ENCODE assay signal across 10 mouse cellular contexts in genomic region chr9:123773299-123773698, GRCm38 (mm10). TPM values are rescaled to one million over a fixed set of nuclear protein-coding genes. Genes with fewer than 3 reads are reported as not detected.
DNase-seq lines count a peak whose midpoint lies in the region; ATAC-seq and TF ChIP-seq lines count a peak whose summit lies in the region.
"Not testable (repeated sequence)": the region's sequence is repeated elsewhere in the genome, so short reads cannot be mapped to it uniquely, and the experiment has no call there.
"Had no signal": no experiment of that assay in that cellular context is flagged by ENCODE, and none has a peak within 500 bp of the region (broad histone marks: within the 10 kb centered on the region; RNA-seq: fewer than 3 reads in every experiment).

No protein-coding gene starts in this region.

- H3K4me1 ChIP-seq in G1E (ENCODE audit: insufficient read depth, low read depth, low read length); kidney, adult 2 months (ENCODE audit: control insufficient read depth, insufficient read depth, low read length); liver, postnatal 0 days (ENCODE audit: insufficient read depth): not testable (repeated sequence)

- not testable (repeated sequence) for H3K4me2 ChIP-seq in liver, postnatal 0 days (ENCODE audit: low read depth, low read length)

- 48% methylated on average over 2 of the region's 2 CpGs for WGBS in kidney, adult 2 months
- WGBS in liver, postnatal 0 days (ENCODE audit: insufficient replicate concordance), result 30% methylated on average over 2 of the region's 2 CpGs

- DNase-seq in A20 (ENCODE audit: low read depth, low spot score) (peak; percentile 48), G1E (ENCODE audit: low spot score) (peak; percentile 12)
- peak; percentile 22 for DNase-seq in adrenal gland, postnatal 10 days
- peak; percentile 33 for DNase-seq in embryo, embryonic 10.5 days (ENCODE audit: low spot score)
- peak; percentile 5 for DNase-seq in kidney, adult 2 months
- DNase-seq in liver, postnatal 0 days, result not testable (repeated sequence)
- DNase-seq in ovary, postnatal 36 days (ENCODE audit: low spot score), result peak; percentile 9
- DNase-seq in thymus, postnatal 14 days, result peak; percentile 73

- ATAC-seq in G1E (ENCODE audit: extremely low read depth, insufficient number of reproducible peaks, low FRiP score, poor library complexity, severe bottlenecking); liver, postnatal 0 days: not testable (repeated sequence)

- not testable (repeated sequence) for H3K36me3 ChIP-seq in G1E (replicated peaks); kidney, adult 2 months (ENCODE audit: control insufficient read depth, insufficient read depth, low read length); liver, postnatal 0 days (replicated peaks; ENCODE audit: insufficient read depth, low read length)

- not testable (repeated sequence) for TF ChIP-seq POLR2A in kidney, adult 2 months (IDR thresholded peaks at IDR 0.05; ENCODE audit: low read depth, low read length)

- not testable (repeated sequence) for H3K9me3 ChIP-seq in G1E (replicated peaks); liver, postnatal 0 days (ENCODE audit: low read length)

- H3K4me3 ChIP-seq in G1E (ENCODE audit: low read depth, low read length); kidney, adult 2 months (ENCODE audit: insufficient read depth, low read depth, low read length); liver, postnatal 0 days (ENCODE audit: low read depth, low read length): not testable (repeated sequence)

- peaks cover 16% of the 10 kb centered on the region for H3K27me3 ChIP-seq in G1E (ENCODE audit: insufficient read depth, low read length)
- H3K27me3 ChIP-seq in kidney, adult 2 months (replicated peaks; ENCODE audit: control insufficient read depth, insufficient read depth, low read length); liver, postnatal 0 days (ENCODE audit: insufficient read depth, low read length): not testable (repeated sequence)

- not testable (repeated sequence) for TF ChIP-seq EP300 in liver, postnatal 0 days (IDR thresholded peaks at IDR 0.05; ENCODE audit: low read depth)

- not testable (repeated sequence) for TF ChIP-seq CTCF in G1E (IDR thresholded peaks at IDR 0.05; ENCODE audit: low read depth, low read length)
- peak; percentile 31; the same call in 1 of the 2 replicates for TF ChIP-seq CTCF in kidney, adult 2 months (conservative IDR thresholded peaks at IDR 0.05; ENCODE audit: insufficient read depth, insufficient read length, low read depth, low read length)
- TF ChIP-seq CTCF in liver, postnatal 0 days (IDR thresholded peaks at IDR 0.05; ENCODE audit: low read depth), result peak; percentile 55

- not testable (repeated sequence) for H3K27ac ChIP-seq in kidney, adult 2 months (ENCODE audit: insufficient read depth, low read depth, low read length); liver, postnatal 0 days (ENCODE audit: low read depth)

- not testable (repeated sequence) for H3K9ac ChIP-seq in liver, postnatal 0 days (replicated peaks)

RNA-seq across cellular contexts. Expression of gene Cxcr6, which starts 33.0 kb away (rescaled TPM):
- total RNA-seq in G1E (2014; fragmentation: Nextera tagmentation), result not detected in 2 replicates
- total RNA-seq in G1E (2017), result 0.12 and 0.27 TPM in 2 replicates
- polyA plus RNA-seq in G1E (2012), result not detected in 2 replicates
- under 1 TPM; 0.30 to 0.54 TPM for total RNA-seq in adrenal gland, postnatal 10 days (2021)
- polyA plus RNA-seq in kidney, adult 2 months (2012; rRNA removed), result 0.56 and 1.4 TPM in 2 replicates
- 0.49 and 0.56 TPM in 2 replicates for polyA plus RNA-seq in liver, postnatal 0 days (2015; fragmentation: Nextera tagmentation; extraction: Ambion mirVana)
- total RNA-seq: layer of hippocampus, adult 18-20 months; left cerebral cortex, adult 2 months had no signal

RNA-seq across cellular contexts. Expression of gene Lztfl1, which starts 55.8 kb away (rescaled TPM):
- total RNA-seq in G1E (2014; fragmentation: Nextera tagmentation), result 78.5 and 97.2 TPM in 2 replicates
- 40.9 and 49.3 TPM in 2 replicates for total RNA-seq in G1E (2017)
- 1.4 and 1.8 TPM in 2 replicates for polyA plus RNA-seq in G1E (2012)
- 10 to 100 TPM; 36.6 to 40.3 TPM for total RNA-seq in adrenal gland, postnatal 10 days (2021)
- 4.5 and 5.3 TPM in 2 replicates for polyA plus RNA-seq in kidney, adult 2 months (2012; rRNA removed)
- polyA plus RNA-seq in liver, postnatal 0 days (2015; fragmentation: Nextera tagmentation; extraction: Ambion mirVana), result 16.6 and 16.8 TPM in 2 replicates
